Mouse (Mus musculus) MEL-GATA-1-ER (cell line): Measurements from ENCODE around the gene Paqr5.

ENCODE experiments used
- DNase-seq: peaks from one replicate; pipeline ENCODE4 v3.0.0-alpha.2; 2012; ENCODE audit warnings: low read depth; ENCODE audit errors: extremely low read depth

The Paqr5 gene

GRCm38 (mm10) chr9:62013316-62014097 is 13.1 kb downstream of the Paqr5 start:
- no peak for DNase-seq

- DNase-seq = no peak
These were observed 18.3 kb downstream of the Paqr5 start for GRCm38 (mm10) chr9:62008360-62008759.

DNA sequence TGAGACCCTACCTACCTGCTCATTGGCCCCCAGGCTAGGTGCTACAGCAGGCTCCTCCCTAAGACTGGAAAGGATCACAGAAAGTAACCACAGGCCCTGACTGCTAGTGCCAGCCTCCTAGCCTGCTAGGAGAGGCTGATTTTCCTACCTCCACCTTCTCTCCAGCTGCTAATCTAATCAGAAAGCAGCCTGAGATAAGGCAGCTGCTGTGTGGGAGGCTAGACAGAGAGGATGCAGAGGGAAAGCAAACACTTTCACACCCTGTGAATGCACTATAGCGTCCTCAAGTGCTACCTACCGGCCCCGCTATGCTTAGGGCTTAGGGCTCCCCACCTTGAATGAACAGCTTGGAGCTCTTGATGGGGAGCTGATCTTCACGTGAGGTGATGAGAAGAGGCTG is 19.6 kb downstream of the Paqr5 start:
- DNase-seq = no peak

GRCm38 (mm10) chr9:62003611-62004010 is 23.0 kb downstream of the Paqr5 start:
- no peak for DNase-seq

DNA sequence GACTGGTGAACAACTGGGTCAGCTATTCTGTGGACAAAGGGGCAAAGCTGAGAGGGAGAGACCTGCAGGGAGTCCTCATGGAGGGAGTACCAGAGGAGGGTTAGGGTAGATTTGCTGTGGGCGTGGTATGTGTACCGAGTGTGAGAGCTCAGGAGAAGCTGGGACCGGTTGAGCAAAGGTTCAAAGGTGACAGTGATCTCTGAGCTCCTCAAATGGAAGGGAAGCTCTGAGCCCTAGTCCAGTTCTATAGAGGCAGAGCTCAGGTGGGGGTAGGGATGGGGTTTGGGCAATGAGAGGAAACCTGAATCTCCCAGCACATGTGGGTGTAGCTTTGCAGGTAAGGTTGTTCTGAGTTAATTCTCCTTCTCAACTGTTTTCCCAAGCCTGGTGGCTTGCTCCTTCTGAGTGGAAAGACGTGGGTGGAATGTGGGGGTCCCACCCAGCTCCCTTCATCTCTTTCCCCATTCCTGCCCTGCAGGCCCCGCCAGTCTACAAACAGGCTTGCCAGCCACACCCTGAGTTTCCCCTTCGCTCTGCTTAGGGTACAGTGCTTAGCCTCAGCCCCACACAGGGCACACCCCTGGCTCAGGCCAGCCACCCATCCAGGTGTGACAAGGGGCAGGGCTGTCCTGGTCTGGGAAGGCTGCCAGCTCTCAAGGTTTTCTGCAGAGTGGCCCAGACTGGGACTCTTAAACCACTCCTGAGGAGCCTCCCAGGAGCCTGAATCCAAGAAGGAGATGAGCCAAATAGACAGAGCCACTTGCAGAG is 26.8 kb downstream of the Paqr5 start:
- no peak for DNase-seq

DNA sequence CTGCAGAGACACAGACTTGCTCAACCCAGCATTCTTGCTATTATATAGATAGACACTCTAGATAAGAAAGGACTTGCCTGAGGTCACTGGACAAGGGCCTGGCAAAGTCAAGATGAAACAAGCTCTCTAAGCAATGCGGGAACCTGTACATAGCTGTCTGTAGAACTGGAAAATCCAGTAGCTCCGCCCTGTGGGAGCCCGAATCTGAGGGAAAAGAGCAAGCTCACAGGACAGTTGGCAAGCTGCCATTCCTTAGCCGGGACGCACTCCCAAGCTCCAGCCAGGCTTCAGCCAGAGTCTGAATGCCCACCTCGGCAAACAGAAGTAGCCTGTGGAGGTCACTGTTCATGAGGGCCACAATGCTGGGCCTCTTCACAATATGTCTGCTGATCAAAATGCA is 28.8 kb downstream of the Paqr5 start:
- DNase-seq = no peak

GRCm38 (mm10) chr9:61991158-61991557 is 35.5 kb downstream of the Paqr5 start:
- DNase-seq = no peak

- no peak for DNase-seq
These were observed 35.9 kb downstream of the Paqr5 start for GRCm38 (mm10) chr9:61990738-61991137.

GRCm38 (mm10) chr9:61986055-61986454 is 40.6 kb downstream of the Paqr5 start:
- DNase-seq = no peak

DNA sequence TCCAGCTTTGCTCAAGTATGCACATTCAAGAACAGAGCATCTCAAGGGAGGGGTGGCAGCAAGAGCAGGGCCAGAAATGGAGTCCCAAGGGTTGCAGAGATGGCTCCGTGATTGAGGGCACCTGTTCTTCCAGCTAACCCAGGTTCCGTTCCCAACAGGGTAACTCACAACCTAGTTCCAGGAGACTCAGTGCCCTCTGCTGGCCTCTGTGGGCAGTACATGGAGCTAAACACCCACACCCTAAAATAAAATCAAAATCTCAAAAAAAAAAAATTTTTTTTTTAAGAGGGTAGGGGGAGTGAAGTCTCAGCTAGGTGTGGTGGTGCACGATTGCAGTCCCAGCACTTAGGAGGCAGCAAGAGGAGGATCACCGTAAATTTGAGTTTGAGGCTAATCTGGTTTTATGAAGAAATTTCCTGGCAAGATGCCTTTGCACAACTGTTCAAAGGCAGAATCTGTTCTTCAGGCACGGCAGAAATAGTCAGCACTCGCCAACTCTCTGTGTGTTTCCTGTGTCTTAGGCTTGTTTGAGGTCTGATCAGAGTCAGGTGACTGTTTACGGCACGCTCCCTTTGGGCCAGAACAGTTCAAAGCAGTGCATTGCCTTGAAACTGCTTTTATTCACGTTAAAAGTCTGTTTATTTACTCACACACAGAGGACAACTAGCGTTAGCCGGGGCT is 41.3 kb downstream of the Paqr5 start:
- no peak for DNase-seq

GRCm38 (mm10) chr9:61982940-61983620 is 43.6 kb downstream of the Paqr5 start:
- peak; percentile 52 for DNase-seq

GRCm38 (mm10) chr9:61981876-61982275 is 44.8 kb downstream of the Paqr5 start:
- no peak for DNase-seq

DNA sequence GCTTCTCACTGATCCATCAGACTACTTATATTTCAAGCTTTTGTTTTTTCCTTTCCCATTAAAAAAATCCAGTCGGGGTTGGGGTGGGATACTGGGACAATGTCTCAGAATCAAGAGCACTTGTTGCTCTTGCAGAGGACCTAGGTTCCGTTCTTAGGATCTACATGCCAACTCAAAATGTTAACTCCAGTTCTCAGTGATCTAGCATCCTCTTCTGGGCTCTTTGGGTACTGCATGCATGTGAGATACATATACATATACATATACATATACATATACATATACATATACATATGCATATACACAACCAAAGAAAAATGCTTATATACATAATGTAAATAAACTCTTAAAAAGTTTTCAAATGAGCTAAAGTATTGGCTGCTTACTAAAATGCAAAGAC is 46.7 kb downstream of the Paqr5 start:
- DNase-seq = no peak

DNA sequence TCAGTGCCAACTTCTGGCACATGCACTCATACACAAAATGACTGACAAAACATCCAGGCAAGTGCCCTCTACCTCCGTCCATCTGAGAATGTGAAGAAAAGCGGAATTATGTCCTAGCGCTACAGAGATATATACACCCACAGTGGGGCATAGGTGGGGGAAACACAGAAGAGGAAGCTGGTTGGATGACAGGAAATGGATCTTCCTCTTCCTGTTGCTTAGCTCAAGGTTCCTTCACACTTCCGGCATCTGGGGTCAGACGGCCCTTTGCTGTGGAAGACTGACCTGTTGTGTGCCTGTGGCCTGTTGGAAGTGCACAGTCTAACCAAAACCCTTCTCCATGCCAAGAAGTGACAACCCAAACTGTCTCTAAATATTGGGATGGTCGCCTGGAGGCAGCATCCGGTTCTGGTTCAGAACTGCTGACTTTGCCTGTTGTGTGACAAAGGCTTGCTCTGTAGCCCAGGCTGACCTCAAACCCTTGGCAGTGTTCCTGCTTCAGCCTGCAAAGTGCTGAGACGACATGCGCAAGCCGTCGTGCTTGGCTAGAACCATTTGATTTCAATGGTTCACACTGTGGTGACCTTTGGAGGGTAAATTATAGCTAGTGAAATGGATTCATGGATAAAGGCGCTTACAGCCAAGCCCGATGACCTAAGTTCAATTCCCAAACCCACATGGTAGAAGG is 49.3 kb downstream of the Paqr5 start:
- DNase-seq = no peak

GRCm38 (mm10) chr9:61972031-61972430 is 54.6 kb downstream of the Paqr5 start:
- DNase-seq = no peak

GRCm38 (mm10) chr9:61971045-61971444 is 55.6 kb downstream of the Paqr5 start:
- no peak for DNase-seq

DNA sequence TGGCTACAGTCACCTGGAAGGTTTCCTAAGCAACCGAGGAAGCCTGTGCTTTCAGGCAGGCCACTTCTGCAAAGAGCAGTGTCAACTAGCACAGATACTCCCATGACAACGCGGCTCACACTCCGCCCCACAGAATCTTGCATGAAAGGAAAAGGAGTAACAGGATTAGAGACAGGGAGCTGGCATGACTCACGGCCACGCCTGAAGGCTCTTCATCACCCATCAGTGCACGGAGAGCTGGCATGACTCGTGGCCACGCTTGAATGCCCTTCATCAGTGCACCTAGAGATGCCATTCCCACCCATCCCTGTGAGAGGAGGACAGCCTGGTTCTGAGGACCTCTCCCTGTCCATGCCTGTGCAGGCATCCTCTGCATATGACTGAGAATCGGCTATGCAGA is 59.3 kb downstream of the Paqr5 start:
- no peak for DNase-seq

- no peak for DNase-seq
These were observed 60.7 kb downstream of the Paqr5 start for GRCm38 (mm10) chr9:61965987-61966386.

- DNase-seq = peak; percentile 37
These were observed 61.2 kb downstream of the Paqr5 start for GRCm38 (mm10) chr9:61965411-61965930.

- DNase-seq = no peak
These were observed 63.3 kb downstream of the Paqr5 start for GRCm38 (mm10) chr9:61963356-61963755.

- DNase-seq = no peak
These were observed 65.5 kb downstream of the Paqr5 start for GRCm38 (mm10) chr9:61961181-61961580.
